Mouse (Mus musculus) myocyte (in vitro differentiated cells): ENCODE results near the gene Phldb3.

Experiments
- CEBPB ChIP-seq: IDR thresholded peaks from 2 replicates; pipeline ENCODE4 v1.6.1; 2011; ENCODE audit warnings: mild to moderate bottlenecking, moderate library complexity; ENCODE audit not compliant: poor library complexity, insufficient read depth, severe bottlenecking
- E2F4 ChIP-seq: IDR thresholded peaks from one replicate; pipeline ENCODE4 v1.6.1; 2011; ENCODE audit warnings: mild to moderate bottlenecking, control low read depth, moderate library complexity; ENCODE audit not compliant: insufficient read depth
- MAX ChIP-seq: IDR thresholded peaks from one replicate; pipeline ENCODE4 v1.6.1; 2011; ENCODE audit warnings: low read depth, mild to moderate bottlenecking, control low read depth
- MYOD1 ChIP-seq, 3 experiments: IDR thresholded peaks; one replicate each; pipeline ENCODE4 v1.6.1; 2011; ENCODE audit warnings: control low read depth in 2 of 3, low read depth in 2 of 3, mild to moderate bottlenecking in 2 of 3, moderate library complexity in 1 of 3; ENCODE audit not compliant: insufficient read length in 2 of 3, control insufficient read depth in 1 of 3
- MYOG ChIP-seq, 3 experiments: IDR thresholded peaks; one replicate each; pipeline ENCODE4 v1.6.1; 2011; ENCODE audit warnings: control low read depth in 2 of 3, low read depth in 2 of 3, mild to moderate bottlenecking in 2 of 3; ENCODE audit not compliant: insufficient read length in 2 of 3, control insufficient read depth in 1 of 3, insufficient read depth in 1 of 3
- POLR2A ChIP-seq: IDR thresholded peaks from one replicate; pipeline ENCODE4 v1.6.1; 2011; ENCODE audit warnings: low read depth, mild to moderate bottlenecking, control low read depth, moderate library complexity; ENCODE audit not compliant: insufficient read length
- POLR2AphosphoS2 ChIP-seq: IDR thresholded peaks from one replicate; pipeline ENCODE4 v1.6.1; 2011; ENCODE audit warnings: low read depth, control low read depth; ENCODE audit not compliant: insufficient read length
- REST ChIP-seq: IDR thresholded peaks from one replicate; pipeline ENCODE4 v1.6.1; 2011; ENCODE audit warnings: mild to moderate bottlenecking, control low read depth, moderate library complexity; ENCODE audit not compliant: insufficient read depth, insufficient read length
- SRF ChIP-seq: IDR thresholded peaks from one replicate; pipeline ENCODE4 v1.6.1; 2011; ENCODE audit warnings: low read depth; ENCODE audit not compliant: control insufficient read depth, insufficient read length
- TCF12 ChIP-seq: IDR thresholded peaks from one replicate; pipeline ENCODE4 v1.6.1; 2011; ENCODE audit warnings: mild to moderate bottlenecking, control low read depth; ENCODE audit not compliant: poor library complexity, insufficient read depth, severe bottlenecking
- TCF3 ChIP-seq: IDR thresholded peaks from one replicate; pipeline ENCODE4 v1.6.1; 2011; ENCODE audit warnings: low read depth, control low read depth; ENCODE audit not compliant: insufficient read length
- USF1 ChIP-seq: IDR thresholded peaks from one replicate; pipeline ENCODE4 v1.6.1; 2011; ENCODE audit warnings: low read depth, mild to moderate bottlenecking, control low read depth, moderate library complexity

GRCm38 (mm10) chr7:24659737-24660357 lies 49.3 kb downstream of the Phldb3 start:
- TF ChIP-seq TCF3 (no peak), USF1 (no peak), MYOG (IDR thresholded peaks at IDR 0.05; ENCODE audit: control insufficient read depth in 1 of 3, insufficient read depth in 1 of 3, insufficient read length in 2 of 3, low read depth in 2 of 3) (no peak), E2F4 (no peak), POLR2A (no peak), TCF12 (no peak), MAX (no peak), POLR2AphosphoS2 (no peak), MYOD1 (IDR thresholded peaks at IDR 0.05; ENCODE audit: control insufficient read depth in 1 of 3, insufficient read length in 2 of 3, low read depth in 2 of 3) (no peak), CEBPB (no peak), SRF (no peak), REST (no peak)
